Mouse (Mus musculus) cortical plate, adult 2 months (tissue): ENCODE data around the gene Csta1.

Source experiments
- CTCF ChIP-seq: fragments of 200-500 bp; IDR thresholded peaks from 2 replicates; pipeline ENCODE4 v1.5.1; 2011; ENCODE audit warnings: mild to moderate bottlenecking, control low read depth, low read length; ENCODE audit not compliant: insufficient read depth; ENCODE audit errors: extremely low read depth
- POLR2A ChIP-seq: fragments of 200-500 bp; IDR thresholded peaks from 2 replicates; pipeline ENCODE4 v1.6.1; 2011; ENCODE audit warnings: mild to moderate bottlenecking, low read length, control low read depth; ENCODE audit not compliant: insufficient read depth; ENCODE audit errors: extremely low read depth

GRCm38 (mm10) chr16:36079916-36080315 is 51.1 kb downstream of the Csta1 start:
- TF ChIP-seq CTCF (no peak), POLR2A (no peak)
